Mouse (Mus musculus) urinary bladder, postnatal 25 days (tissue): ENCODE data around the gene Lmo4.

Experiments used
- DNase-seq: peaks from one replicate; pipeline ENCODE4 v3.0.0; 2022; ENCODE audit warnings: low spot score

The Lmo4 gene

DNA sequence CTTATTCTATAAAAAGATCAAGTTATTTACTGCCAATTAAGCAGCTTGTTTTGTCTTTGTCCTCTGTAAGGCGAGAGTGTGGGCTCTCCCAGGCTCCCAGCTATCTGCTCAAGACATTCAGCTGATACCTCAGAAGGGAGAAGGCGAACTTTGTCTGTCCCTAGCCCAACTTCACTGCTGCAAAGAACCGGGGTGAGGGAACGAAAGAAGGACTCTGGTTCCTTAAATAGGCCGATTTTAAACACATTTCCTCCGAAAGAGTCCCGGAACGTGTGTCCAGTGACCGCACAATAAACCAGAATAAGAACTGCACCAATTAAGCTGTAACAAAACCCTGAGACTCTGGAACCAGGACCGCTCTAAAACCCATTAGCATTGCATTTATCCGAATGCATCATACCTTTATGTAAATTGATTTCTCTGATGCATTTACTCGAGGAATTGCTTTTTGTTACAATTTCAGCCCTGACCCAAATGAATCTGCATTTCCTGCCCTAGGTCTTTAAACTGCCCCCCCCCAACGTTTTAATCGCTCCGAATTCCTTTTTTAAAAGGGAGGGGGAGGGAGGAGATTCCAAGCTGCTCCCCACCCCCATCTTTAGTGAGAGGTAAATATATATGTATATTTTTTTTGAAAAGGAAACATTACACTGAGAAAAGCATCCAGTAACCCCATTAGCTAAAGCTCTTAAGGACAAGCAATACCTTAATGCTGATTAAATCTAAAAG is 1.6 kb downstream of the Lmo4 start:
- no peak for DNase-seq

DNA sequence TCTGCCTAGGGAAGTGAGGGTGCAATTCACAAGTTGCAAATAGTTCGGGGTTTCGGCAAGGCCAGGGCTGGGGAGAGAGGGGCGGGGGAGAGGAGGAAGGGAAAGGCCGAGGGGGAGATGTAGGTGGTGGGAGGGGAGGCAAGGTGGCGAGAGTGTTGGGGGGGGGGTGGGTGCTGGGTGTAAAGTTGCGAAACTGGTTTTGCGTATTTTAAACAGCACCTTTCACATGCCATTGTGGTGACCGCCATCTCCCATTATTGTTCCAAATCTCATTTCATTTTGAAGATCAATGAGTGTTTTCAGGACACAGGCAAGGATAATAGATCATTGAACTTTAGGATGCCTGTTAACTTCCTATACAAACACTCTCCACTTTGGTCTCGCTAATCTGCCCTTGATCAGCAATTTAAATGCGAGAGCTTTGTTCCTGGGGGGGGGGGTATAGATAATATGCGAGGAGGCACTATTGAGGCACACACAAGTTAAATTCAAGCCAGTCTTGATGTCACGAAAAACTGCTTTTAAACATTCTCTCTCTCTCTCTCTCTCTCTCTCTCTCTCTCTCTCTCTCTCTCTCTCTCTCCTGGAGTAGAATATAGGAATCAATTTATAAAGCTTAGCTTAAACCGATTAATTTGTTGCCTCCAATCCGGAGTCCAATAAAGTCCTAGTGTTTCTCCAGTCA is 2.3 kb downstream of the Lmo4 start:
- no peak for DNase-seq

DNA sequence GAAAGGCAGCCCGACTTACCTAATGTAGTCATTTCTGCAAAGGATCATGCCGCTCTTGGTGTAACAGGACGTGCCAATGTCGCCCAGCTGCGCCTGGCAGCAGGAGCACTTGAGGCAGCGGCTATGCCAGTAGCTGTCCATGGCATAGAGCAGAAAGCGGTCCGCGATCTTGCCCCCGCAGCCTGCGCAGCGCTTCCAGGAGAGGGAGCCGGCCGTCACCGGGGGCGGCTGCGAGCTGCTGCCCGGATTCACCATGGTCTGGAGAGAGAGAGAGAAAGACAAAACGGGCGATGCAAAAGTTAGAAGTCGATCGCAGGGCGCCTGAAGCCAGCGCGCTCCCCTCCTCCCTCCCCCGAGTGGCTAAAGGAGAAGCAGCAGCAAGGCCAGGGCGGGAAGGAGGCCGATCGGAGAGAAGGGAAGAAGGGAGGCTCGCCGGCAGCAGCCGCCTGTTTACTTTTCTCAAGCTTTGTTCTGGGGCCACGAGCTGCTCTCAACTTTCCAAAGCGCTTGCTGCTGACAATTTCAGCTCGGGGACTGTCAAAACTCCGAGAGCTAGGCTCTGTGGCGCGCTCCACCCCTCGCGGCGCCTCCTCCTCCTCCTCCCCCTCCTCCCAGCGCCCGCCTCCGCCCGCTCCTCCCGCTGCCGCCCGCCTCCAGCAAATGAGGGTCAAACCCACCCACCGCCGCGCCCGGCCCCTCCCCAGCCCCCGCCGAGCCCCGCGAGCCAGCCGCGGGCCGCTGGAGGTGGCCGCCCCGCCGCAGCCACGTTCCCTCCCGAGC is 3.0 kb downstream of the Lmo4 start:
- peak; percentile 78 for DNase-seq

DNA sequence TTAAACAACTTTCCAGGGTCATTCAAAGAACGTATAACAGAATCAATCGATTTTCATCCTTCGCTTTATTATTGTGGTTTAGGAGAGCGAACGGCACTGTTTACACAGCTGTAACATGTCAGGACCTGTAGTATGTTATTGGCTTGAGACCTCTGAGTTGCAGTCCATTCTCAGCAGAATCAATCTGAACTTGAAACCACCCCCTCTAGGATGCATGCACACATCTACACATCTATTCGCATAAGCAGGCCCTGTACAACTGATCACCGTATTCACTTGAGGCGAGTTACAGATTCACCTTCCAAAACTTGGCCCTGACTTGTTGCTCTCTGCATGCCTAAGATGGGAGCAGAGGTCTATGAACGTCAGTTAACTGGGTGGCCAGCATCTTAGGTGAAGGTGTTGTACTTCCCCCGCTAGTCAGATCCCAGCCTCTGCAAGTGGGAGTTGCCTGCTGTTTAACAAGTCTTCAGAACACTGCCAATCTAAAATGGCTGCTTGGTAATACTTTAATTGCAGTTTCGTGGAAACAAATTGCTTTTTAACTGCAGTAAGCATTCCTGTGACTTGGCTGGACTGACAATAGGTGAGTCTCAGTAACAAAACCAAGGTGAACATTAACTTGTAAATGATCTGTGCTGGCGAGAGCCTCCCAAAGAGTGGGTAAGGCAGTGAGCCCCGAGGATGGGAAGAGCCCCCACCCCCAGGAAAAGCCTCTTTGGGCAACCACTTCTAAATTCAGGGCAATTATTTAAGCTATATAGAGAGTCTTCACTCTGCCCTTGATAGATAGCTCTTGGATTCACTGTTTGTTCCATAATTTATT is 19.5 kb downstream of the Lmo4 start:
- no peak for DNase-seq

DNA sequence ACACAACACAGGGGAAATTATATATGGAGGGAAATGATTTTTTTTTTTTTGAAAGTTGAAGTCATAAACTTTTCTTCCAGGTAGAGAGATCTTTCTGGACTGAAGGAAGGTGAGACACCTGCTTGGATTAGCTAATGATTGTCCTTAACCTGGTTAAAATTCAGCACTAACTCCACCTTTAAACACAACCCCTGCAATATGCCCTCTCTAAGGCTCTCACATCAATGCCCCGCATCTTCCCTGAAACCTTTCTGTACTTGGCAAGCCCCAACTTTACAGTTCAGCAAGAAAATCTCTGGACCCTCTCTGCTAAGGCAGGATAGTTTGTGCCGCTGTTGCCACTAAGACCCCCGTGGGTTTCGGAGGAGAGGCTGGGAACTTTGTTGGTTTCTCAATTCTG is 20.1 kb downstream of the Lmo4 start:
- no peak for DNase-seq

DNA sequence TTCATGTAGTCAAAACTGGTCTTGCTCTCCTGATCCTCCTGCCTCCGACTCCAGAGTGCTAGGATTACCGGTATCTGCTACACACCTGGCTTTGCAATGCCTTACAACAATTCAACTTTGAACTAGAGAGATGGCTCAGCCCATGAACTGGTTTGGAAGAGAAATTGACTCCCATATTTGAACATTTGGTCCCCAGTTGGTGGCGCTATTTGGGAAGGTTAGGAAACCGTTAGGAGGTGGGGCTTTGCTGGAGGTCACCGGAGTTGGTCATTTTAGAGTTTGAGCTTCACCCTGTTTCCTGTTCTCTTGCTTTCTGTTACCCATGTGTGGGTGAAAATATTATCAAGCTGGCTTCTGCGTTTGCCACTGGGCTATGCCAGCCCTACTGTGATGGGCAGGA is 22.8 kb downstream of the Lmo4 start:
- DNase-seq = no peak

DNA sequence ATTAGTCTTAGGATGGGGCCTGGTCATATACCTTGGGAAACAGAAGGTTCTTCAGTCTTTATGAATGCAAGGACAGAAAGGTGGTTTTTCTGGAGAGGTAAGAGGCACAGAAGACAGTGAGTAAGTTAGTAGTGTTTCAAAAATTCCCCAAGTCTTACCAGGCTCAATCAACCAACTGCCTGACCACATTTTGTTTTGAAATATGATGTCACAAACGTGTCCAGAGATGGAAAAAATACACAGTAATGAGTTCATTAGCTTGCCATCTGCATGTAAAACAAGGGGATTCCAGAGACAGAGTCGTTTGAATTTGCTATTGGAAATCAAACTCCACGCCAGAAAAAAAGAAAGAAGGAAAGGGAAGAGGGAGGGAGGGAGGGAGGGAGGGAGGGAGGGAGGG is 26.1 kb downstream of the Lmo4 start:
- DNase-seq = no peak

DNA sequence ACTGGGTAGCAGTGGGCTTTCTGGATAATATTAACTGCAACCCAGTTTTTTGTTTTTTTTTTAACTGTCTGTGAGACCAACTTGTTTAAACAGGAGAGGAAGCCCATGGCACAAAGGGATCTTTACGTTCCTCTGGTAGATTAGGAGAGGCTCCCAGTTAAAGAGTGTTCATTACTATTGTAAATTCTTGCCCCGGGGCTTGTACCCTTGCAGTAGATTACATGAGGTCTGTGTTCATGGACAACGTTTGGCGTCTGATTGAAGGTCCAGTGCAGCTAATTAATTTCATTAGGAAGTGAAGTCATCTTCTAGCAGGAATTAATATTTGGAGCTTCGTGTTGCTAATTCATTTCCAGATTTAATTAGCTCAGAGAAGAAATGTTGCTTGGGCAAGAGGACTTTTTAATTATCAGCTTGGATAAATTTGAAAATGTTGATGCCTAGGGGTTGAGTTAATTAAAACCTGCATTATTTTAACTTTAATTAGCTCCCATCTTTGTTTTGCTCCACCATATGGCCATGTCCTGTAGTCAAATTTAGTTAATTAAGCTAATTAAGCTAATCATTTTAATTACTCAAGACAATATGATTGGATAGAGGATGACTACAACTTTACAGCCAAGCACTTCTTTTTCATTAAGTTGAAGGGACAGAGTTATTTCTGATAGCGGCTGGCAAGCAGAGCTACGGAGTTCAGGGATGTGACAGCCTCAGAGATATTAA is 31.0 kb downstream of the Lmo4 start:
- DNase-seq = no peak

DNA sequence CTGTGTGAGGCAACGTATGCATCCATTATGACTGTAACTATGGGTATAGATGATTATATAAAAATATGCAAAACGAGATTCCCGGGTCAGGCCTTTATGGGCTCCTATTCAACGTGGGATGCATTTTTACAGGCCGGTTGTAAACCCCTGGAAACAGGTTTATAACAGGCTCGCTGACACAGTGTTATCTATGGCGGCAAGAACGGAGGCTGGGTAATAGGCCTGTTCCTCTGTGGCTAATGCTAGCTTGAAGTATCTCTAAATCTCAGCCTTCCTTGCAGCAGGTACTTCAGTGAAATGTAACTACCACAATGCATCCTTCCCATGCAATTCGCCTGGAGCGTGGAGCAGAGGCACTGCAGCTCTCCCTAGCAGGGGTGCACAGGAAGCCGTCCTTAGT is 31.9 kb downstream of the Lmo4 start:
- DNase-seq = no peak

DNA sequence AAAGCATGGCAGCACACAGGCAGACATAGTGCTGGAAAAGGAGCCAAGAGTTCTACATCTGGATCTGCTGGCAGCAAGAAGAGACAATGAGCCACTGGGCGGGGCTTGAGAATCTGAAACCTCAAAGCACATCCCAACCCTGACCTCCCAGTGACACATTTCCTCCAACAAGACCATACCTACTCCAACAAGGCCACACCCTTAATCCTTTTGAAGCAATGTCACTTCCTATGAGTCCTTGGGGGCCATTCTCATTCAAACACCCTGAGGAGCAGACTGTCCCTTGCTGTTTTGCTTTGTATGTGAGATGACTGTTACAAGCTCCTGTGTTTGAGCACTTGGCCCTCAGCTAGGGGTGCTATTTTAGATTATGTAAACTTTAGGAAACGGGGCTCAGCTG is 33.3 kb downstream of the Lmo4 start:
- DNase-seq = no peak

DNA sequence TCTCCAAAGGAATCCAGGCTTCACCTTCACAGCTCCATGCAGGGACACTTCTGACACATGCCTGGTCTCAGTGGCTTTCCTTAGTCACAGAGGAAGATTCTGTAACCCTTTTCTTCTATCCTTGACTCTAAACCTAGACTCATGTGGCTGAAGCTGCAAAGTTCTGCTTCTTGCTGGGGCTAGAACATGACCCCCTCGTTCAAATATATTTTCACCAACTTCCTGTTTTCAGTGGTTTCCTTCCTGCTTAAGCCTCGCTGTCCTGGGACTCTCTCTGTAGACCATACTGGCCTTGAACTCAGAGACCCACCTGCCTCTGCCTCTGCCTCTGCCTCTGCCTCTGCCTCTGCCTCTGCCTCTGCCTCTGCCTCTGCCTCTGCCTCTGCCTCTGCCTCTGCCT is 34.5 kb downstream of the Lmo4 start:
- no peak for DNase-seq

DNA sequence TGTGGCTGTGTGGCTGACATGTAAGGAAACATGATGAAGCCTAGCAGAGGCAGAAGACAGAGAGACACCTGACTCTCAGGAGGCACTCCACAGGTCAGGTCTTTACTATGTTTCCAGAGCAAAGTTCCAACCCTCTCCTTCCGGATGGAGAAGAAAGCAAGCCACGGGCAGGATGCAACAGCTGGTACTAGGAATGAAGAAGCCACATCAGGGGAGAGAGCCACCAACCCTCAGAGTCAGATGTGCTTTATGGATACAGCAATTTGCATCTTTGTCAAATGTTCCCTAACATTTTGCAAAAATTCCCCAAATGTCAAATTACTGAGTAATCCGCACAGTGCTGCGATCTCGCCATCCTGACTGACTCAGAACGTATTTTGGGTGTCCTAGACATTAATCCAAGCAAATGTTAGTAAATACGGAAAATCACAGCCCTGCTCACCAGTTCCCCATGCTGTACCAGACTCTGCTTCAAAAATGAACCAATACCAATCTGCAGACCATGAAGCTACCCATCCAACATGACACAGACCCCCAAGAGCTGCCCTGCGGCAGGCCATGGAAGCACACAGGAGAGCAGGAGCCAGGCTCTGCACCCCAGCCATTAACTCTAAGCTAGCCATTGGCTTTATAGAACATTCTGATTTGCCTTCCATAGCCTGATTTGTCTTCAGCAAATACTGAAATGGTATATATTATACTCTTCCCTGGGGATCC is 38.4 kb downstream of the Lmo4 start:
- no peak for DNase-seq

DNA sequence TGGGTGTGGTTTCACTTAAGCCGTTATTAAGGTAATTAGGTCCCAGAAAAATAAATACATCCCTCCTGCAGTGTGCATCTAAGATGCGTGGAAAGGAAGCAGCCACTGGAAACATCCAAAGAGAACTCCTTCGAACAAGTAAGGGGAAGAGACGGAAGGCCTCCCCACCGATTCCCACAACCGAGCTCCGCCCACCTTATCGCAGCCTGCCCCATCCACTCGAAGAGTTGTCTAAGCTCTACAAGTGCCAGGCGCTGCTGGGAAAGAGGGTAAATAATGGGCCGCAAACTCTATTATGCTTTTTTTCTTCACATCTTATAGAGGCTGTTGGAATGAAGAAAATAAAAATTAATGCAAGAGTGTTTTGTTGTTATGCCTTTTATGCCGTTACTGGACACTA is 39.6 kb downstream of the Lmo4 start:
- DNase-seq = no peak

DNA sequence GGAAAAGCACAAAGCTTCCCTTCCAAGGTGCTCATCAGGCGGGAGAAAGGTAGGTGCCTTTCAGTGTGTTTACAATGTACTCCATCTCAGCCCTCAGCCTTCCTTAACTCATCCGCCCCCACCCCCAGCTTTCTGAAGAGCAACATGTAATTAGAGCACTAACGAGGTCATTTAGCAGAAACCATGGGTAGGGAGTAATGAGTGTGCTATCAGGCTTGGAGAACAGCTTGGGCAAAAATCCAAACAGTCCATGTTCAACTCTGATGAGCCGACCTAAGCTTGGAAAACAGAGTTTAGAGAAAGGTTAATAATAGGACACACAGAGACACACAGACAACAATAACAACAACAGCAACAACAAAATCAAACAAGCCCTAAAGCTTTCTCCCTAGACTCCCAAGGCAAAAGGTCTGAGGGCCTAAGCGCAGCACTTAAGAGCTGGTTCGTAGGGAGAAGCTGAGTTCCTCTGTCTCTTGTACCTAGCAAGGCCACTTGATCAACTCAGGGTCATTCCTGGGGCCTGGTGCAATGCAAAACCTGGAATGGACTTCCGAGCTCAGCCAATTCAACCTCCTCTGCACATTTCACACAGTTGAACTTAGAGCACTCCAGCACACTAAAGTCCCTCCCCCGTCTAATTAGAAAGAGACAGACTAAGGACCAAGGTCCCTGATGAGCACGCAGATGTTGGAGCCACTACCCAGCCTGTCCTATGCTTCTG is 40.2 kb downstream of the Lmo4 start:
- no peak for DNase-seq

DNA sequence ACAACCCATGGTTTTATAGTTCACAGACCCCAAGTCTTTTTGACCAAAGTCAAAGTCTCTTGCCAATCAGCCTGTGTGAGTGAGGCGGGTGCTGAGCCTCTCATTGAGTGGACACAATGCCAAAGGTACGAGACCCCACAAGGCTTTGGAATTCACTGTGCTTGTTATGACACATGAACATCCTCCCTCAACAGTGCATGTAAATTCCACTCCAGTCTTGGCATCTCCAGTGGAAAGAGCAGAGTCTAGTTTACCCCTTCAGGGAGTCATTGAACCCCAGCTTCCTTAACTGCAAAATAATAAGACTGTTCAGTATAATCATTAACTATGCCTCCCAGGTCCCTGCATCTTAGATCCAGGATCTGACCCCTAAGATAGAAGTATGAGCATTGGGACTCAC is 41.3 kb downstream of the Lmo4 start:
- no peak for DNase-seq

DNA sequence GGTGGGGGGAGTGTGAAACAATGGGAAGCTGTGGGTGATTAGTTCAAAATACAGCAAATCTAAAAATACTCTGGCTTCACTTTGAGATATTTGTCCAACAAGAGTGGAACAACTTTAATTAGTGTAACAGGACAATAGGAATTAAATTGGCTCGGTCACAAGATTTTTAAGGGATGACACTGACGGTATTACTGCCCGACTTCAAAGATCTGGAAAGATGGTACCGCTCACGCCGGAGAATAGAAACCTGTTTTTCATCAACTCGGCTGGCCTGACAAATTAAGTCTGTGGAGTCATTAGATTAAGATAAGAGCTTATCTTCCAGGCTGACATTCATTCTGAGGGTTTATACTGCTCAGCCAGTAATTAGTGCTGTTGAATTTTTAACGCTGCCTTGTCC is 42.9 kb downstream of the Lmo4 start:
- no peak for DNase-seq

DNA sequence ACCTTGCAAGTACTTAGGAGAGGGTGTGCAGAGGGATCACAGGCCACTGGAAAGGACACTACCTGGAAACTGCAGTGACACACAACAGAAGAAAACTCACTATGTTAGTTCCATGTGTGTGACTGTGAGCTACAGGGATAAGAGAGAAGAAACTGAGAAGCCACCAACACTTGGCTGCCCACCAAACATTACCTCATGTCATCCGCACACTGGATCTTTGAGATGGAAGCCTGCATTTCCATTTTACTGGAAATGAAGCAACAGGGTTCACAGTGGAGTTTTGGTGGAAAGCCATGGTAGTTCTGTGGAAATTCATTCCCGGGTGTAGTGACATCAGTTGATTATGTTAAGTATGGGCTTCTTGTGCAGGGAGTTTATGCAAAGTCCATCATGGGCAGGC is 43.8 kb downstream of the Lmo4 start:
- DNase-seq = no peak

DNA sequence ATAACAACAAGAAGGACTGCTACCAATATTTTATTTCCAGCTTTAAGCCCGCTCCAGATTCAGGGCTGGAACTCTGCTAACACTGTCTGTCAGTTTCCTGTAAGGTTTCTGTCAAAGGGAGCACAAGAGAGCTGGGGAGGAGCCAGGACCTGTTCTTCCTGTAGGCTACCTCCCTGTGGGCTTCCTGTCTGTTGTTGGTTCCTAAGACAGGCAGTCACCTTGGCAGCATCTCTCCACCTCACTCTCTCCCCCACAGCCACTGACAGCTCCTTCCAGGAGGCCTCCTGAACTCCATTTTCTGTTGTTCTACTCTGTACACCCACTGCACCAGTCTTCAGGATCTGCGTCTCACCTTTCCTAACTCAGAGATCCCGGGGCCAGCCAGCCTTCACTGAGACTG is 49.3 kb downstream of the Lmo4 start:
- DNase-seq = no peak

DNA sequence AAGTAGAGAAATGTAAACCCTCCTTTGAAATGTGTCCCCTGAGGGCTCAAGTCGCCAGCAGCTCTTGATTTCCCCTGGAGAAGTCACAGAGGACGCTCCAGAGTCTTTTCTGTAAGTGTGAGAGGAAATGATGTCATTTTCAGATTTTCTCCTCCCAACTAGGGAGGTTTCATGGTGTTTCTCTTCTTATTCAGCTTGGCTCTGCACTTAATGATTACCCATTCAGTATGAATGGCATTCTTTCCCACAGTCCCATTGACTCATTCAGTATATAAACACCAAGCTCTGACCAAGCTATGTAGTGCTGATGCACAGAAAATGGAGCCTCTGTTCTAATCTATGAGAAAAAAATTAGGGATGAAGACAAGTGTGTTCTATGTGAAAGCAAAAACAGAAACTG is 51.6 kb downstream of the Lmo4 start:
- DNase-seq = no peak

DNA sequence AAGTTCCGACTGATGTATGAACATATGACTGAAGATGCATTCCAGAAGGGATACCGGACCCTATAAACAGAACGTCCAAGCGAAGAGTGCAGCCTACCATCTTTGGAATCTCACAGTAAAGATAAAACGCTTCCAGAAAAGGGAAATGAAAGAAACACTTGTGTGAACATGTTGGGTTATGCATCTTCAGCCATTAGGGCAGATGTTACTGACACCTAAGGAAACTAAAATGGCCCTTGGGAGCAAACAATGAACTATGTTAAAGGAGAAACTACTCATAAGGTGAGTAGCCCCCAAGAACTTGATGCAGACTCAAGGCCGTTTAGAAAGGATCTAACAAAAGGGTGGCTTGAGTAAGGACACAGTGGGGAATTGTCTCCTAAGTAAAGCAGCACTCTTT is 54.0 kb downstream of the Lmo4 start:
- DNase-seq = no peak
